Mouse (Mus musculus) lung, adult 10 weeks (tissue): Measurements from ENCODE around the gene 9330159F19Rik. TPM values are rescaled to one million over a fixed set of nuclear protein-coding genes. Genes with fewer than 3 reads are reported as not detected.

Source experiments
- polyA plus RNA-seq: library from polyadenylated mRNA; stranded (reverse); fragments of 350-450 nt; fragmentation: Illumina TruSeq; extraction: RNeasy Lipid Tissue Mini Kit (QIAGEN cat#74804); gene quantifications from one replicate; pipeline ENCODE4 v1.2.3, GENCODE M21; 2014; ENCODE audit warnings: low read depth, low replicate concordance; ENCODE audit not compliant: insufficient read depth

Gene 9330159F19Rik
- 1.4 TPM for polyA plus RNA-seq

DNA sequence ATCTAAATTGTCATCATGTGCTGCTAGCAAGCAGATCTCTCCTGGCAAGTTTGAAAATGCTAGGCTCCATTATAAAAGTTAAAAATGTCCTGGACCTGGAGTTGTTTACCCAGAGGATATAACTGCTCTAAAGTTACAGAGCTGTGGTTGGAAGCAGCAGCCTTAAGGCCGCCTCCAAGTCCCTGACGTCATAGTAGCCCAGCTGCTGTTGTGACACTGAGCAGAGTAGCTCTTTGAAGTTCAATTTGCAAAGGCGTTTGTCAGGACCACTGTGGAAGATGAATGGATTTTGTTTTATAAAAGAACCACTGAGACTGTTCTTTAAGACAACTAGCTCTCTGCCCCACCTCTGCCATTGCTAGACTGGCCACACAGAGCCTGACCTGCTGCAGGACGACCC, at the start of gene 9330159F19Rik:
9330159F19Rik (plus strand) TSS at position 154 of the 400 bp plus-strand sequence.

DNA sequence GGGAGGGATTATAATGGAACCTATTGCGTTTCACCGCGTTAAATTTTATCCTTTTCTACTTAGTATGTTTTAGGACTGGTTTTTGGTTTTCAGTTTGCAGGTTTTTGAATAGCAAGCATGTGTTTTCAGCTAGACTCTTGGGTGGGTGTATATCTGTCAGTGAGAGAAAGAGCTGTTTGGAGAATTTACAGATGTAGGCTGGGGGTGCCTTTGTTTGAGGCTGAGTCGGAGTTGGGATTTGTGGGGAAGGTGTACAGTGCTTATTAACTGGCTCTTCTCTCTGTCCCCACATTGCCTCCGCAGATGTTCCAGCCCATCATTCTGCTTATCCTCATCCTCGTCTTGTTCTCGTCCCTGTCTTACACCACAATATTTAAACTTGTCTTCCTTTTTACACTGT, 12.8 kb upstream of the 9330159F19Rik start, which contains the start of gene Gm49353:
Gm49353 (plus strand) TSS at position 313 of the 400 bp plus-strand sequence.

Other genes starting within 250 kb of the 9330159F19Rik start
- not detected for gene 2310057J18Rik, start 225.3 kb upstream of the 9330159F19Rik start, polyA plus RNA-seq
- gene Soga3, start 67.8 kb upstream of the 9330159F19Rik start, polyA plus RNA-seq = not detected
- not detected for gene Gm49353, start 12.7 kb upstream of the 9330159F19Rik start, polyA plus RNA-seq
- 13.9 TPM for gene Echdc1, start 101.6 kb downstream of the 9330159F19Rik start, polyA plus RNA-seq
- 42.9 TPM for gene Rnf146, start 150.8 kb downstream of the 9330159F19Rik start, polyA plus RNA-seq